Mouse (Mus musculus): Measurements from ENCODE around the gene Kcnk5.
A peak's percentile ranks its signal among the peaks of the same experiment; 100 is the strongest.

Gene Kcnk5

GRCm38 (mm10) chr14:20181466-20181921 lies at the start of gene Kcnk5:
Gene Kcnk5 (minus strand): TSS chr14:20181809.
- peak; percentile 93 to 97 for DNase-seq

- peak; percentile 82 to 94 for DNase-seq
Observed at GRCm38 (mm10) chr14:20230063-20230491, 48.5 kb upstream of the Kcnk5 start.

- no peak for DNase-seq
Observed at GRCm38 (mm10) chr14:20229437-20229836, 47.8 kb upstream of the Kcnk5 start.

- DNase-seq: peak; percentile 91 to 92
Observed at GRCm38 (mm10) chr14:20228336-20228735, 46.7 kb upstream of the Kcnk5 start.

- DNase-seq: peak in 1 of 2 experiments; percentile 46
Observed at GRCm38 (mm10) chr14:20226982-20227381, 45.4 kb upstream of the Kcnk5 start.

GRCm38 (mm10) chr14:20226488-20226887 lies 44.9 kb upstream of the Kcnk5 start:
- DNase-seq: peak in 1 of 2 experiments; percentile 45

- DNase-seq: no peak
Observed at GRCm38 (mm10) chr14:20225525-20225924, 43.9 kb upstream of the Kcnk5 start.

- DNase-seq: peak; percentile 76 to 86
Observed at GRCm38 (mm10) chr14:20224576-20225218, 43.1 kb upstream of the Kcnk5 start.

- DNase-seq: peak; percentile 86
Observed at GRCm38 (mm10) chr14:20224163-20224562, 42.6 kb upstream of the Kcnk5 start.

- no peak for DNase-seq
Observed at GRCm38 (mm10) chr14:20223253-20223652, 41.6 kb upstream of the Kcnk5 start.

GRCm38 (mm10) chr14:20221083-20221482 lies 39.5 kb upstream of the Kcnk5 start:
- no peak for DNase-seq

- peak; percentile 83 to 91 for DNase-seq
Observed at GRCm38 (mm10) chr14:20219849-20220248, 38.2 kb upstream of the Kcnk5 start.

GRCm38 (mm10) chr14:20217299-20217864 lies 35.8 kb upstream of the Kcnk5 start:
- no peak for DNase-seq

- no peak for DNase-seq
Observed at GRCm38 (mm10) chr14:20216561-20217298, 35.1 kb upstream of the Kcnk5 start.

- no peak for DNase-seq
Observed at GRCm38 (mm10) chr14:20215826-20216225, 34.2 kb upstream of the Kcnk5 start.

GRCm38 (mm10) chr14:20214125-20214524 lies 32.5 kb upstream of the Kcnk5 start:
- DNase-seq: no peak

GRCm38 (mm10) chr14:20211754-20212601 lies 30.4 kb upstream of the Kcnk5 start:
- DNase-seq: no peak

GRCm38 (mm10) chr14:20209926-20210325 lies 28.3 kb upstream of the Kcnk5 start:
- DNase-seq: no peak

- peak in 1 of 2 experiments; percentile 66 for DNase-seq
Observed at GRCm38 (mm10) chr14:20208435-20208834, 26.8 kb upstream of the Kcnk5 start.

GRCm38 (mm10) chr14:20205747-20206146 lies 24.1 kb upstream of the Kcnk5 start:
- no peak for DNase-seq

- DNase-seq: no peak
Observed at GRCm38 (mm10) chr14:20203301-20203700, 21.7 kb upstream of the Kcnk5 start.

- no peak for DNase-seq
Observed at GRCm38 (mm10) chr14:20202655-20203181, 21.1 kb upstream of the Kcnk5 start.

All from kidney, postnatal 36 days (tissue).